Mouse (Mus musculus): Measurements from ENCODE around the gene Kcnip3.

DNA sequence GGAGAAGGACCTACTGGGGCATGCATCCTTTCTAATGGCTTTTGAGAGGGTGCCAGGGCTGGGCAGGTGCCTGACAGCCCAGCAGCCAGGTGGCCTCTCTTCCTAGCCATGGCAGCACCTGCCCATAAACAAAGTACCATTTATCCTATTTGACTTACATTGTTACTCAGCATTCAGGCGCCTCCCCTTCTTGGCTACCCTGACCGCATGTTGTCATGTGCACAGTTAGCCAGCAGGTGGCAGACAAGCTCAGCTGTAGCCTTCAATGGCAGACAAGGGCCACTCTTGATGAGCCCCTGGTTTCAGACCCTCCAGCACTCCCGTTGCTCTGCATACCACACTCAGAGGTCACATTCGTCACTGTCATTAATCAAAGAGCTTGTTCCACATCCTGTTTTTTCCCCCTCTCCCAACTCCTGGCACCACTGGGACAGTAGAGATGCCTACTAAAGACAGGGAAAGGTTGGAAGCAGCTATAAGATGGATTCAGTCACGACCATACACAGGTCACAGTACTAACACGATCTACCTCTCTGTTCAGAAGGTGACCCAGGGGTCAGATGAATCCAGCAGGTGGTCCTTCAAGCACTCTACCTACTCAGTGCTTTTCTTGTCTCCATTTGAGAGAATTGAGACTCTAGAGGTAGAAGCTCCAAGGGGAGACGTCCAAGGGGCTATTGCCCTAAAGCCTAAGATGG is 14.7 kb downstream of the Kcnip3 start:
- no peak for TF ChIP-seq POLR2A (IDR thresholded peaks at IDR 0.05; ENCODE audit: control insufficient read depth in 1 of 2, insufficient read depth in 1 of 2, low read depth in 1 of 2, low read length in 2 of 2, poor library complexity in 1 of 2)
- TF ChIP-seq E2F4 (IDR thresholded peaks at IDR 0.05; ENCODE audit: borderline replicate concordance, low read depth, low read length), result no peak
- TF ChIP-seq USF1 (IDR thresholded peaks at IDR 0.05; ENCODE audit: low read depth, low read length), result no peak
- TF ChIP-seq TAL1 (IDR thresholded peaks at IDR 0.05; ENCODE audit: low read length), result no peak
- peak; percentile 79 to 86 (median 82) for TF ChIP-seq CTCF (IDR thresholded peaks at IDR 0.05 in 2 of 3, conservative IDR thresholded peaks at IDR 0.05 in 1 of 3; ENCODE audit: control insufficient read depth in 1 of 3, insufficient read depth in 1 of 3, low read depth in 2 of 3, low read length in 3 of 3, poor library complexity in 1 of 3, severe bottlenecking in 1 of 3)
- TF ChIP-seq NRF1 (IDR thresholded peaks at IDR 0.05; ENCODE audit: insufficient read depth, low read depth, low read length, poor library complexity, severe bottlenecking), result no peak

Data from MEL (cell line).